Mouse (Mus musculus): ENCODE measurements around the gene G3bp1. TPM values are rescaled to one million over a fixed set of nuclear protein-coding genes. Genes with fewer than 3 reads are reported as not detected.

The G3bp1 gene
- 130 TPM for polyA plus RNA-seq (2017; shearing (Covaris generic))

GRCm38 (mm10) chr11:55469048-55469843 is at the start of gene G3bp1:
G3bp1 (plus strand) TSS chr11:55469685.

GRCm38 (mm10) chr11:55422978-55423377 is 46.5 kb upstream of the G3bp1 start, which contains the start of gene Sparc:
Sparc (minus strand) TSS chr11:55423183.

GRCm38 (mm10) chr11:55461019-55461645 is 8.4 kb upstream of the G3bp1 start, which contains the start of gene Atox1:
Atox1 (minus strand) TSS chr11:55461239.

Other genes starting within 250 kb of the G3bp1 start
- not detected for gene Fat2, start 133.1 kb upstream of the G3bp1 start, polyA plus RNA-seq (2017; shearing (Covaris generic))
- not detected for gene Sparc, start 46.5 kb upstream of the G3bp1 start, polyA plus RNA-seq (2017; shearing (Covaris generic))
- gene Atox1, start 8.4 kb upstream of the G3bp1 start, polyA plus RNA-seq (2017; shearing (Covaris generic)), result 101 TPM
- gene Glra1, start 138.5 kb downstream of the G3bp1 start, polyA plus RNA-seq (2017; shearing (Covaris generic)), result not detected